Mouse (Mus musculus) T-helper 1 cell (primary cell): ENCODE data around the gene Macc1.
"Not testable (repeated sequence)": the region's sequence is repeated elsewhere in the genome, so short reads cannot be mapped to it uniquely, and the experiment has no call there.

Source experiments
- in situ Hi-C: fragments of 300-600 bp; cut with MboI, MseI; formaldehyde crosslinking; loops from one replicate; pipeline ENCODE4 v1.15.1; 2025; ENCODE audit warnings: high pct_unique_total_duplicates

Gene Macc1

DNA sequence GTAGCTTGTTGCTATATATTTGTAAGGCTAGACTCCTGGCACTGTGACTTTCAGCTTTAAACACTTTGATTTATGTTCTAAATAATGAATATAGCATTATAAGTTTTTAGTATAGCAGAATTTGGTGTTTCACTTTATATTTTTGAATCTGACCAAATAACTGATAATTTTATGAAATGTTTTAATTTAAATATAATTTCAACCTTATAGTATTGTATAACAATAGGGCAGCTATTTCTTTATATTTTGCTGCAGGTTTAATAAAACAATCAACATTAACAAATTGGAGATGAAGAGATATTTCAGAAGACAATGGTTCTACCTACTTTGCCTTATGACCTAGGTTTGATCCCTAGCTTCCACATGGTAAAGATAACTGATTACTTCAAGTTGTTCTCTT lies at the start of gene Macc1:
Macc1 (plus strand) TSS at position 301 of the 400 bp plus-strand sequence.
- in situ Hi-C loops = no loop called here

DNA sequence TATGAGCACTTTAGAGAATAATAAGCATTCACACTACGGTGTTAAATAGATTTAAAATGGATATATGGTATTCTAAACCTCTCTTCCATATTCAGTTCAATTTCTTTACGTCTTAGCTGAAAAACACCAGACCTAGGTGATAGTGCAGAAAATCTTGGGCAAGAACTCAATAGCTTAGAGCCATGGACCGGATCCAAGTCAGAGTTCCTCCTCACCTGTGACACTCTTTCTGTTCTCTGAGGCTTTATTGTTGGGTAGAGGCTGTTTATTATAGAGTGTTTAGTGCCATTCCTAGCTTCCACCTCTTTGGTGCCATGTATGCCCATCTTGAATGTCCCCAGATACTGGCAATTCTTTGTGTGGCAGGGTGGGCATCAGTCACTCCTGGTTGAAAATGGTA lies 49.6 kb upstream of the Macc1 start:
- in situ Hi-C loops = no loop called here

DNA sequence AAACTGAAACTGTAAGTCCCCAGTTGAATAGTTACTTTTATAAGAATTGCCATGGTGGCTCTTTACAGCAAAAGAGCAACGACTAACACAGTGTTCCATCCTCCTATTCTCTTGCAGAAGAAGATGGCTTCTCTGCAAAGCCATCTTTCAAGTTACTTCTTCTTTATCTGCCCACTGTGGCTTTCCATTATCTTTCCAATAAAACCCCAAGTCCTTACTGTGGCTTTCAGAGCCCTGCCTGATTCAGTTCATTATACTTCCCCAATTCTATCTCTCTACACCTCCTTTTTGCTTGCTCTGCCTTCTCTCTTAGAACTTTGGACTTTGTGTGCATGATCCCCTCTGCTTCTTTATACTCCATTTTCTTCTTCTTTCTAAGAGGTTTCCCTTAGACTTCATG lies 45.3 kb upstream of the Macc1 start:
- in situ Hi-C loops = no loop called here

DNA sequence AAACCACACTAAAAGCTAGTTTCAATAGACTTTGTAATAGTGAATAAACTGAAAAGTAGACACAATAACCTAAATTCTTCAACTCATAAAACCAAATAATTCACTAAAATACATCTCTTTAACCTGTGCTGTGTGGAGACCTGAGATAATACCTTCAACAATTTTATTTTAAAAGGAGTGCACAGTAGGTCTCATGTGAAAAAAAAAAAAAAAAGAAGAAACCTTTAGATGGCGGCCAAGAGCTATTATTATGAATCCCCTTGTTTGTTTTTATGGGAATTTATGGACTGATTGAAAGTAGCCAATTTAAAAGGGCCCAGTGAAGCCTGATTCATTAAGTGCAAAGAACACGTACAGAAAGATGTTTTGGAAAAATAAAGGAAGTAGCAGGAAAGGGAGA lies 44.0 kb upstream of the Macc1 start:
- in situ Hi-C loops = loop anchor here (10.0 kb wide), 1 partner anchor 365 kb away; no protein-coding TSS in a partner anchor

DNA sequence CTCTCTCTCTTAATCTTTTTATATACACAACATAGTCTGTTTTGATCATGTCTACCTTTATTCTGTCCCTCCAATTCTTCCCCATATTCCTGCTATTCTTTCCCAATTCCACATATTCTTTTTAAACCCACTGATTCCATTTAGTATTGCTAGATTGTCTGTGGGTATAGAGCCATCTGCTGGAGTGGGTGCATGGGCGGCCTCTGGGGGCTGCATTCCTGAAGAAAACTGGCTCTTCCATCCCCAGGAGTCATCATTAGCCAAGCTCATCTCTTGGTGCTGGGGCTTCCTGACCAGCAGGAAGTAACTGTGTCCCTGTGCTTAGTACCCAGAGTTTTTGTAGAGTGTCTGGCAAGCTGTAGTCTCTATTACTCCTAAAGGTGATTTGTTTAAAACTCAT lies 42.1 kb upstream of the Macc1 start:
- in situ Hi-C loops = loop anchor here (10.0 kb wide), 1 partner anchor 363 kb away; no protein-coding TSS in a partner anchor

DNA sequence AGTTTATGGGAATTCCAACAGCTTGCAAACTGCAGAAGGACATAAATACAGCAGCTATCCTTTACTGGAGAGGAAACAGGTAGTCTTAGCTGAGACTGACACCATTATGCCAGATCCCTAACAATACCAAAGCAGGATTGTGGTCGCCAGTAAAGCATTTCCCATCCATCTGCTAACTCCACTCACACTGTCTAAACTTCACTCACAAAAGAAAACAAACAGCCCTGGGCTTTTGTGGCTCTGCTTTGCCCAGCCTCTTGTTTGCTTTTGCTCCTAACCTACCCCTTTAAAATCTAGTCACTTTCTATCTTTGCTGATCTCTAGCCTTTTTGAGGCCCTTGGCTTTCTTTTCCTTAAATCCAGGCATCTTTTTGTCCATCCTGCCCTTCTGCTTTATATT lies 40.5 kb upstream of the Macc1 start:
- in situ Hi-C loops = loop anchor here (10.0 kb wide), 1 partner anchor 361 kb away; no protein-coding TSS in a partner anchor

DNA sequence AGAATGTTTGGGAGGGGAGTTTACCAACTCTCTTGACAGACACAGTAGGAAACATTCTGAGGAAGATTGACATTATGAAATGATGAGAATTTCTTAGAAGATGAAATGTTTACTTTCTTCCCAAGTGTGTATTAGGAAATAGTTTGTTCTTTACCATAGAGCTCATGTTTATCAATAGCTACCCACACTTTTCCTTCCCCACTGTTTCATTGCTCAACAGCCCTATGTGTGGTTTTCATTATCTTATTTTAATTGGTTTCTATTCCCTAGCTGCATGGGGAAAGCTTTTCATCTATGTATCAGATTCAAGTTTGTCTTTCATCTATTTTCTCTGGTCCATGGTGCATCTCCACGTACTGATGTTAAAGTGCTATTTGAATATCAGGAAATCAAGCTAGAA lies 37.8 kb upstream of the Macc1 start:
- in situ Hi-C loops = loop anchor here (10.0 kb wide), 1 partner anchor 359 kb away; no protein-coding TSS in a partner anchor

DNA sequence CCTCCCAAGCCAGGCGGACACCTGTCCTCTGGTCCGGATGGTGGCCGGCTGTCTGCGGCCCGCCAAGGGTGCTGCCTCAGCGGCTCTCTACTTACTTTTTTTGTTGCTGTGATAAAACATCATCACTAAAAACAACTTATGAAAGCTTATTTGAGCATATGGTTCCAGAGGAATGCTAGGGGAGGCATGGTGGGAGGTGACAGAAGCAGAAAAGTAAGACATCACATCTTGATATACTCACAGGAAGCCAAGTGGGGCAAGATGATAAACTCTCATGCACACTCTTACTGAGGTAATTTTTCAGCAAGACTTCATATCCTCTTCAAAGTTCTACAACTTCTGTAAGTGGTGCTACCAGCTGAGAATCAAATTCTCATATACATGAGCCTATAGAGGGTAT lies 22.5 kb upstream of the Macc1 start:
- in situ Hi-C loops = no loop called here

DNA sequence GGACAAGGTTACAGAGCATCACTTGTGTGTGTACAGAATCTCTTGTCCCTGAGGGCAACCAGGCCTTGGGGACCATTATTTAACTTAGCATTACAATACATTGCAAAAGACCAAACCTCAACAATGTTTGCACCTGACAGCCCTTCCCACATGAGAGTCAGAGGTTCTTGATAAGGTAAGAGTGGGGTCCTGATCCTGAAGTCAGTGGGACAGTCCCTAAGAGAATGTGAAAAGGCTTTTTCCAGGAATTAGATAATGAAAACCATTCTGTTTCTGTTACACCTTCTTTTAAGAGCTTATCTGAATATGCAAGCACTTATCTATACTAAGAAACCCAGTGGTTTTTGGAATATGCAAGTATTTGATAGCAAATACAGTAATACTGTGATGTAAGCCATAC lies 10.5 kb upstream of the Macc1 start:
- in situ Hi-C loops = no loop called here

DNA sequence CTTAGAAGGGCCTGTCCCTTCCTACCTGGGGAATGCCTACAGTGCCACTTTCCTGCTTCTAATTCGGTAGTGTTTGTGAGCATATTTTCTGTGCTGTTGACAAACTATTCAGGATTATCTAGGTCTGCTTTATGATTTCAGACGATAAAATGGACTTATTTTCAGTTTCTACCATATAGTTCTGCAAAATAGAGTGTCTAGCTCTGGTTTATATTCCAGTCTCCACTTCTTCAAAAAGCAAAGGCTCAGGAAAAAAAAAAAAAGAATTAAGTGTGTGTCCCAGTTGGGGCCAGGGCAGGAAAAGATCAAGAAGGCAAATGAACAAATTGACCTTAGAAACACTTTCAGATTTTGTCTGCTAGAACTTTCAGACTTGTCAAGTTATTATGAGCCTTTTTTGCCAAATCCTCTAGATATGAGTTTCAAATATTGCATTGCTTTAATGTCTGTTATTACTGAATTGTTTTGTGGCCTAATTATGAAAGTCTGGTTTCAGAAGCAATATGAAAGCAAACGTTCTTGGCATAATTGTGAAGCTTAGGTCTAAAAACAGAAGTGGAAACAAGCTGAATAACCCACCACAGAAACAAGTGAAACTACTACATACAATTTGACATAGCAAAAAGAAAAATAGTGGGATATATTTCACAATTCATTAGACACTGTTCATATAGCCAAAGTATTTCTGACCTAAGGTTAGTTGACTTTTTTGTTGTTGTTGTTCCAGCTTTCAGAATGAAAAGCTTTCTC lies 881 bp upstream of the Macc1 start:
- in situ Hi-C loops = no loop called here

DNA sequence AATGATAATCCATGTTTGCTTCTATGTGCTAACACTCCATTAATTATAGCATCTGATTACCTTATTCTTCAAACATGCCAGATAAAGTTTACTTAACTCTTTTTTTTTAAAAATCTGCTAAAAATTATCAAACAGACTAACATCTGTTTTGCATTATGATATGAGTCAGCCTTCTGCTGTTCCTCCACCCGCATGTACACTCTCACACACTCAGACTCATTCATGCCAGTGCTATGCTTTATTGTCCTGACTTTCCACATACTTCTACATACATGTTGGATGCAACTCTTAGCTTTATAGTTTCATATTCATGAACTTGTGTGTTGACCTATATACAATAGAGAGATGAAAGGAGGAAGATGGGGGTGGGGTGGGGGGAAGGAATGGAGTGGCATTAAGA lies 4.7 kb downstream of the Macc1 start:
- in situ Hi-C loops = no loop called here

DNA sequence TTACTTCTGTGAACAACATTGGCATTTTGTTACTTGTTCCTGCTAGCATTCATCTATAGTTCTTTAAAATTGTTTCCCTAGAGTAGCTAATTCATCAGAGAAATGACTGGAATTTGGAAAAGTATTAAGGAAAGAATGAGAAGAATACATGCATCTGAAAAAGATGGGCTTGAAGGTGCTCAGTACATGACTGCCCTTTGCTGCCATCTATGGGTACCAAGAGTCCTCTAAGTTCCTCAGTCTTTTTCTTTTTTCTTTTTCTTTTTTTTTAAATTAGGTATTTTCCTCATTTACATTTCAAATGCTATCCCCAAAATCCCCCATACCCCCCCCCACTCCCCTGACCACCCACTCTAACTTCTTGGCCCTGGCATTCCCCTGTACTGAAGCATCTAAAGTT lies 11.3 kb downstream of the Macc1 start:
- in situ Hi-C loops = no loop called here

DNA sequence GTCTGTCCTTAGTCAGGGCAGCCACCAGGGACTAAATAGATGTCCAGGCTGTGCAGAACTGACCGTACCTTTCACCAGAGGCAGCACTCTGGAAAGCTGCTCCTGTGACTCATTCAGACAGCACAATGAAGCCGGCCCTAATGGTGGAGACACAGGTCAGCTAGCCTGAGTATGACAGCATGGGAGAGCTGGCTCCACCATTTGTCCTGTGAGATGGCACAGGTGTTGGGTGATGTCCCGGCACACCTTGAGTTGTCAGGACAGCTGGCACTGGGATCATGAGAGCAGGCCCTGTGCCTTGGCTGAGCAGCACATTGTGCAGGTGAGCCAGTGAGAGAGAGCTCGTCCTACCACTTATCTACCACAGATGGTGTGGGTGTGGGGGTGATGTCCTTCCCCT lies 16.6 kb downstream of the Macc1 start:
- in situ Hi-C loops = loop anchor here (5.0 kb wide), 1 partner anchor 293 kb away; no protein-coding TSS in a partner anchor

DNA sequence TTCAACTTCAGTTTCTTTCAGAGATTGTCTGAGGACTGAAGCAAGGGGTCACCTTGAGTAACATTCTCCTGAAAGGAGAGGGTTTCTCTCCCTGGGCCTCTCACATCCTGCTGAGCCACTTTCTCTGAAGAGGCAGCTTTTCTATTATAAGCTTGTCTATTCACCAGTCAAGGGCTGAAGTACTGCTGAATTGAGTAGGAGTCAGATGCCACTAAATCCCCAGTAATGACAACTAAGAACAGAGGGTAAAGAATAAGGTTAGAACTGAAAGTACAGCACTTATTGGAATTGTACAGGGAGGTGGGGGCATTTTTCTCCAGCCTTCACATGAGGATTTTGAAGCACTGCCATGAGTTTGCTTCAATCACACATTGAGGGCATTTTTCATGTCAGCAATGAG lies 19.3 kb downstream of the Macc1 start:
- in situ Hi-C loops = loop anchor here (5.0 kb wide), 1 partner anchor 296 kb away; no protein-coding TSS in a partner anchor

DNA sequence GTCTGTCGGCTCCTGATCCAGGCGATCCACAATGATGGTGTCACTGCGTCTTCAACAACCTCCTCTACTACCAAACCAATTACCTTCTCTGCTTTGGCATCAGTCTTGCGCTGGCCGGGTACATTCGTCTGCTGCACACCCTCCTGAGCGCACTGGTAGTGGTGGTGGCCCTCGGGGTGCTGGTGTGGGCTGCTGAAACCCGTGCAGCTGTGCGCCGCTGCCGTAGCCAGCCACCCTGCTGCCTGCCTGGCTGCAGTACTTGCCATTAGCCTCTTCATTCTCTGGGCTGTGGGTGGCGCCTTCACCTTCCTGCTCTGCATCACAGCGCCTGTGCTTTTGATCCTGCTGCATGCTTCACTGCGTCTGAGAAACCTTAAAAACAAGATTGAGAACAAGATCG lies 38.5 kb downstream of the Macc1 start:
- in situ Hi-C loops = not testable (repeated sequence)

DNA sequence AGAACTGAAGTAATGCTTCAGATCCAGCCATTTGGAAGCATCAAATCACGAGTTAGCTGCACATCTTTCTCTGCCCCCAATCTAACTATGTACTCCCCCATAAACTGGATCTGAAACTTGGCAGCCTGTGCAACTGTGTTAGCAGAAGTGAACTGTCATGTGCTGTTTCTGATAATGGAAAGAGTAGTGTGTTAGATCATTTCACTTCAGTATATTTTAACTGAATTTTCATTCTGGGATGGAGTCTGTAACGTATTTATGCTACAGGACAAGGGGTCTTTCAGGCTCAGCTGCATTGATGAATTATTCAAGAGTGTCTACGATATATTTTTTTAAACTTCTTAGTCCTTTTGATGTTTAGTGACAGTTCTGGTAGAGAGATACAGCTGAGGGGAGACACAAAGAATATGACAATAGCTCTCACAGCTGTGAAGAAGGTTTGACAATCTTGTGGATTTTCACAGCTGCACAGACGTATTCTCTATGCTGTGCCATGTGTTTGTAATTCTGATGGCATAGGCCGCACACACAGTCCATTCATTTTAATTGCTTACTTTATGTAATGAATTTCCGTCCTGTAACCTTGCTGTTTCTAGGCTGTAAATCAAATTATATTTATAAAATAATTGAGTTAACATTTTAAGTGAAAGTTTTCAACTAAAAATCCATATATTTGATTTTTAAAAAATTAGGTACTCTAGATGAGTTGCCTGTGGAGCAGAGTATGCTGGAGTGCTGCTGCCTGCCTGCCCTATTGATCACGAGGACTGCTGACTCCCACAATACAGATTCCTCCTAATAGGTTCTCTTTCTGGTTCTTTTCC lies 43.6 kb downstream of the Macc1 start:
- in situ Hi-C loops = no loop called here

DNA sequence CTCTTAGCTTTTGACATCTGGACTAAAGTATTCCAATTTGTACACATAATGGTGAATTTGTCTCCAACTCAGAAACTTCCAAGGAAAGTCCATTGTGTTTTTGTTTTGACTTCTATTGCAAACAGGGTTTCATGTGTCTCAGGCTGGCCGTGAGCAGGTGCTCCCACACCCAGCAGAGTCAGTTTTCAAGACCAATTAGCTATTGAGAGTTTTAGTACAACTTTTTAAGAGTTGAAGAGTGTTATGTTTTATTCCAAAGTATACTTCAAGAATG lies 44.1 kb downstream of the Macc1 start:
- in situ Hi-C loops = no loop called here

DNA sequence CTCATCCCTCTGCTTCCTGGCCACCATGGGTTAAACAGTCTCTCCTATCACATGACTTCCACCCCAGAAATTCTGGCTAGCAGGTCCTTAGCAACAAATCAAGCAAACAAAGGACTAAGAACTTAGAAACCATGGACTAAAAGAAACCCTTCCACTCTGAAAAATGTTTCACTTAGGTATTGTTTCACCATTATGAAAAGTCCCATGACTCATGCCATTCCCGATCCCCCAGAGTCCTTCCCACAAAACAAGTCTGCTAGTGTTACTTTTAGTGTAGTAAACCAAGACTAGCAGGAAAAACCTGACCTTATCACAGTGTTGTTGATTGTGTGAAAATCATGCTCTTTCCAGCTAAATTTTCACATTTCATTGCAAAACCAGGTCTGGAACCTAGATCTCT lies 51.0 kb downstream of the Macc1 start:
- in situ Hi-C loops = no loop called here

DNA sequence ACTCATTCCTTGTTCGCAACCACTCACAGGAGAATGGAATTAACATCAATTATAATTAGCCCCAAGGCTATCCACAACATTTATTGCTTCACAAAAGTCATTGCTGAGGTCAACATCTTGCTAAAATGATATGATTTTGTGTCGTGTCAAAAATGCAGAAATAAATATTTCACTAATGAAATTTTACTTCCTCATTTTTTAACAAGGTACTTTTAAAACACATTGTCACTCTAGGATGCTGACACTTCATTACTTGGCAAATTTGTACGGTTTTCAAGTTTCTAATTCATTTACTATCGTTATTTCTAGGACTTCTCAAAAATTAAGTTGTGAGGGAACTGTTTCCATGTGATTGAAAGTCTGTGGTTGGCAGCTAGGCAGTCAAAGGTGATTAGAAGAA lies 55.8 kb downstream of the Macc1 start:
- in situ Hi-C loops = no loop called here

DNA sequence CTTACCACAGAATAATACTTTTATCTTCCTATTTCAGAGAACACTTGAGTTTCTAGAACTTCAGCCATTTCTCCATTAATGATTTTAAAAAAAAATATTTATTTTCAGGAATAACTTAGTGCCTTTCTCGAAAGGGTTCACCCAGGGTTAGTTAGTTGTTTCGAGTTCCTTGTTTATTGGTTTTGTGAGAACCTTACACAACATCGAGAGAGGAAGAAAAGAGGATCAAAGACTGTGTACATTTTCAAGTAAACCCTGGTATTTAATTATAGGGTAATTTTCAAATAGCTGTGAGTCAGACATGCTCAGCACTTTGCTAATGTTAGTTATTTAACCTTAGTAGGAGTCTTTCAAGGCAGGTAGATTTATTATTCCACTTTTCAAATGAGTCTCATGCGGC lies 58.3 kb downstream of the Macc1 start:
- in situ Hi-C loops = no loop called here

DNA sequence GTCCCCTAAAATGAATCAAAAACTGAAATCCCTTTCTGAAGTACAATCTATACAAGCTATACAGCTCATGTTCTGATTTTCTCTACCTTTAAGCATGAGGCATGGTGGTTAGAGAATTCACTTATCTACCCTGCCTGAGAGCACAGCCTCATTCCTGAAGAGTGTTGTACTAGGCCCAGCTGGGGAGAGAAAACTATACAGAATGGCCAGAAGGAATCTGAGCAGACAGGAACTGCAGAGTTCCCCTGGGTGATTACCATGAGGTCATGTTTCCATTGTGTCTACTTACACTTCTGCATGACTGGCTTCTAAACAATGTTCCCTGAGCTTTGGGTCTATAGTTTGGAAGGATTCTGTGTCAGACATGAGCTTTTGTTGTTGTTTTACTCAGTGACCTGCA lies 62.8 kb downstream of the Macc1 start:
- in situ Hi-C loops = no loop called here

DNA sequence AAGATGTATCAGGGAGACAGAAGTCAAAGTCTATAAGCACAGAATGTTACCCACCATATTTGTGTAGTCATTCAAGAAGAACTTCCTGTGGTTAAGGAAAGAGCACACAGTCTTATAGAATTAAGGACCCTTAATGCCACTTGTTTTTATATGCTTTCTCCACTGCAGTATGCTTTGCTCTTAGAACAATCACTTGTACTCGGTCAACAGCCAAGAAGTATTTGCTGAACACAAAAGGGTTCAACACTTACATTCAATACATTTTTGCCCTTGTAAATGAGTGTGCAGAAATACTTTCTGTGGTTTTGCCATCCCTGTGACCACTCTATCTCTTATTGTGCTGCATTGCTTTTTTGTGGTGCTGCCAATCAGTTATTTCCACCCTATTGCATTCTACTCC lies 67.8 kb downstream of the Macc1 start:
- in situ Hi-C loops = no loop called here

DNA sequence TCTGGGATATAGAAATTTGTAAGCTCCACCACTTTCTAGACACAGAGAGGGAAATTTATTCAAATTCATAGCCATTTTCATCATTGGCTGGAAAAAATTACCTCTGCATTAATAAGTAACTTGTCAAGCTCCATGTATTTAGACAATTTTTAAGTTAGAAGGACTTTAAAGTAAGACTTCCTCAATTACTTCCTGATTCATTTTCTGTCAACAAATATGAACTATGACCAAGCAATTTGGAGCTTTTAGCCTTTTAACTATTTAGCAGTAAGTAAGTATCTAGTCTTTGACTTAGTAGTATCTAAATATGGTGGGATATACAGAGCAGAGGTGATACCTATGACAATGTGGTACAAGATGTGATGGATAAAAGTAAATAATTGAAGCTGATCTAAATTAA lies 72.2 kb downstream of the Macc1 start:
- in situ Hi-C loops = no loop called here
